Mouse (Mus musculus) myocyte (in vitro differentiated cells): ENCODE data around the gene Rpl26. TPM values are rescaled to one million over a fixed set of nuclear protein-coding genes. Genes with fewer than 3 reads are reported as not detected.
A peak's percentile ranks its signal among the peaks of the same experiment; 100 is the strongest.

Experiments
- H3K27me3 ChIP-seq: one replicate; pipeline ENCODE4 v1.6.1; 2011; ENCODE audit not compliant: control insufficient read depth, insufficient read depth, insufficient read length
- H3K36me3 ChIP-seq: one replicate; pipeline ENCODE4 v1.6.1; 2011; ENCODE audit not compliant: control insufficient read depth, insufficient read depth
- H3K4me2 ChIP-seq: one replicate; pipeline ENCODE4 v1.6.1; 2011; ENCODE audit warnings: low read depth, control low read depth
- H3K4me3 ChIP-seq: one replicate; pipeline ENCODE4 v1.5.1; 2011; ENCODE audit warnings: mild to moderate bottlenecking, control low read depth, moderate library complexity
- H3K79me2 ChIP-seq: one replicate; pipeline ENCODE4 v1.6.1; 2011; ENCODE audit not compliant: control insufficient read depth, insufficient read depth
- H3ac ChIP-seq: one replicate; pipeline ENCODE4 v1.6.1; 2011; ENCODE audit not compliant: control insufficient read depth, insufficient read length
- CEBPB ChIP-seq: IDR thresholded peaks from 2 replicates; pipeline ENCODE4 v1.6.1; 2011; ENCODE audit warnings: mild to moderate bottlenecking, moderate library complexity; ENCODE audit not compliant: poor library complexity, insufficient read depth, severe bottlenecking
- E2F4 ChIP-seq: IDR thresholded peaks from one replicate; pipeline ENCODE4 v1.6.1; 2011; ENCODE audit warnings: mild to moderate bottlenecking, control low read depth, moderate library complexity; ENCODE audit not compliant: insufficient read depth
- MAX ChIP-seq: IDR thresholded peaks from one replicate; pipeline ENCODE4 v1.6.1; 2011; ENCODE audit warnings: low read depth, mild to moderate bottlenecking, control low read depth
- MYOD1 ChIP-seq, 3 experiments: IDR thresholded peaks; one replicate each; pipeline ENCODE4 v1.6.1; 2011; ENCODE audit warnings: control low read depth in 2 of 3, low read depth in 2 of 3, mild to moderate bottlenecking in 2 of 3, moderate library complexity in 1 of 3; ENCODE audit not compliant: insufficient read length in 2 of 3, control insufficient read depth in 1 of 3
- MYOG ChIP-seq, 3 experiments: IDR thresholded peaks; one replicate each; pipeline ENCODE4 v1.6.1; 2011; ENCODE audit warnings: control low read depth in 2 of 3, low read depth in 2 of 3, mild to moderate bottlenecking in 2 of 3; ENCODE audit not compliant: insufficient read length in 2 of 3, control insufficient read depth in 1 of 3, insufficient read depth in 1 of 3
- POLR2A ChIP-seq: IDR thresholded peaks from one replicate; pipeline ENCODE4 v1.6.1; 2011; ENCODE audit warnings: low read depth, mild to moderate bottlenecking, control low read depth, moderate library complexity; ENCODE audit not compliant: insufficient read length
- POLR2AphosphoS2 ChIP-seq: IDR thresholded peaks from one replicate; pipeline ENCODE4 v1.6.1; 2011; ENCODE audit warnings: low read depth, control low read depth; ENCODE audit not compliant: insufficient read length
- REST ChIP-seq: IDR thresholded peaks from one replicate; pipeline ENCODE4 v1.6.1; 2011; ENCODE audit warnings: mild to moderate bottlenecking, control low read depth, moderate library complexity; ENCODE audit not compliant: insufficient read depth, insufficient read length
- SRF ChIP-seq: IDR thresholded peaks from one replicate; pipeline ENCODE4 v1.6.1; 2011; ENCODE audit warnings: low read depth; ENCODE audit not compliant: control insufficient read depth, insufficient read length
- TCF12 ChIP-seq: IDR thresholded peaks from one replicate; pipeline ENCODE4 v1.6.1; 2011; ENCODE audit warnings: mild to moderate bottlenecking, control low read depth; ENCODE audit not compliant: poor library complexity, insufficient read depth, severe bottlenecking
- TCF3 ChIP-seq: IDR thresholded peaks from one replicate; pipeline ENCODE4 v1.6.1; 2011; ENCODE audit warnings: low read depth, control low read depth; ENCODE audit not compliant: insufficient read length
- USF1 ChIP-seq: IDR thresholded peaks from one replicate; pipeline ENCODE4 v1.6.1; 2011; ENCODE audit warnings: low read depth, mild to moderate bottlenecking, control low read depth, moderate library complexity
- polyA plus RNA-seq: library from polyadenylated mRNA; unstranded; fragments of >200 nt; fragmentation: generic; extraction: Trizol; gene quantifications from one replicate; pipeline ENCODE4 v1.2.1, GENCODE M21; 2012; ENCODE audit warnings: missing spikeins

Rpl26 gene
- polyA plus RNA-seq, 1 experiment = 695 TPM

DNA sequence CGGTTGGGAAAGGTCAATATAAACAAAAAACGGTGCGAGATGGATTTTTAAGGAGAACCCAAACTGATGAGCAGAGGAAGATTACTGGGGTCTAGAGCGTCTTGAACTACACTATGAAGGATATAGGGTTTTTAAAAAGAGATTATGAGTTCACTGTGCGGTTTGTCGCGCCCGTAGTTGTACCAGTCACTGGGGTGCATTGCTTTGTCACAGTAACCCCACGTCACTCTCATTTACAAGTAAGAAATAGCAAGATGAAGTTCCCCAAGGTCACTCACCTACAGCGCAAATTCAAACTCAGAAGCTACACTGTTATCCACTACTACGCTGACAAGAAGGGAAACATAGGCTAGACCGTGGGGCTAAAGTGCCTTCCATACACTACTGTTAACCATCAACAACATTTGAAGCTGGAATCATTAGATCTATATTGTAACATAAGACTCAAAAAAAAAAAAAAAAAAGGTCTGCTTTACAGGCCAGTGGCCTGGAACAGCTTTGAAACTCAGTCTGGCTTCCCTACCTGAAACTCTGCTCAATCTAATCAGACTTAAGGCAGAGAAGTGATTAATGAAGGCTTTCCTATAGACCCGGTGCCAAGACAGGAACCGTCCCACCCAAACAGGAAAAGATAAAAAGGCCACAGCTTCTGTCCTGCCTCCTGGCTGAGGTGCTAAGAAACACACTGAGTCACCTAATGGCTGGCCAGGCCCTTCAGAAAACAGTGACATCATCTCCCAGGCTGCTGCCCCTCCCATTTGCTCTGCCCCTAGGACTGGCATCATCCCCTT is 47.6 kb upstream of the Rpl26 start:
- no peak overlapping the region for H3ac ChIP-seq
- H3K4me2 ChIP-seq = peak overlapping the region; percentile 92
- no peaks in the 10 kb centered on the region for H3K27me3 ChIP-seq
- peaks cover 36% of the 10 kb centered on the region for H3K79me2 ChIP-seq
- TF ChIP-seq MAX (no peak), POLR2A (peak; percentile 19)
- H3K36me3 ChIP-seq = no peaks in the 10 kb centered on the region
- peak overlapping the region; percentile 55 for H3K4me3 ChIP-seq

DNA sequence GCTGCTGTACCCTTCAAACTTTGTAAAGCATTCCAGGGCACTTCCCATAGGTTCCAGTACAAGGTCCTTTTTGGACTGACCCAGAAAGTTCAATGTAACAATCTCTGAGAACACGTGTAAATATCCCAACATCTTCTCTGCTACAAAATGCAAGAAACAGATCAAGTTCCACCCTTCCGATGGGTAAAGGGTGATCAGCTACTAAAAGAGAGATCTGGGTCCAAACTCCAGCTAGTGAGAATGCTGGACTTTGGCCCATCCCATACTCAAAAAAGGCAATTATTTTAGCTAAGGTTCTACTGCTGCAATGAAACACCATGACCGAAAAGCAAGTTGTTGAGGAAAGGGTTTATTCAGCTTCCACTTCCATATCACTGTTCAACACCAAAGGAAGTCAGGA is 46.8 kb upstream of the Rpl26 start:
- peak overlapping the region; percentile 92 for H3K4me2 ChIP-seq
- H3K27me3 ChIP-seq = no peaks in the 10 kb centered on the region
- H3ac ChIP-seq = no peak overlapping the region
- TF ChIP-seq SRF (no peak), E2F4 (no peak), USF1 (no peak), MAX (no peak), TCF12 (no peak), REST (no peak), POLR2A (no peak), MYOG (IDR thresholded peaks at IDR 0.05; ENCODE audit: control insufficient read depth in 1 of 3, insufficient read depth in 1 of 3, insufficient read length in 2 of 3, low read depth in 2 of 3) (no peak), CEBPB (no peak), POLR2AphosphoS2 (no peak), TCF3 (no peak), MYOD1 (IDR thresholded peaks at IDR 0.05; ENCODE audit: control insufficient read depth in 1 of 3, insufficient read length in 2 of 3, low read depth in 2 of 3) (no peak)
- H3K4me3 ChIP-seq = no peak overlapping the region
- no peaks in the 10 kb centered on the region for H3K36me3 ChIP-seq
- peaks cover 28% of the 10 kb centered on the region for H3K79me2 ChIP-seq

DNA sequence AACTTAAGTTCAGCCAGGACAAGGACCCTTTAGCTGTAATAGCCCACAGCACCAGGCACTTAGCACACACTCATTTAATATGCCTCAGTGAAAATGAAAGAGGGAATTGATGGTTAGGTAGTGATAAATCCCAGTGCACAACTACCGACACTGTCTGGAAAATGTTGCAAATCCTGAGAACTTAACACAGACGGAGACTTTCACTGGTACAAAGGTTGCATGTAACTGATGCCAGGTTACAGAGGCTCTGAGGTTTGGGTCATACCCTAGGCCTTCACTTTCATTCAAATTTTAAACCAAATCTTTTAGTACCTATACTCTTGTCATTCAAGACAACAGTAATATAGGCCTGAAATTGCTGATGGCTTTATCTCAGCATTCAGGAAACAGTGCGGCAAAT is 44.1 kb upstream of the Rpl26 start:
- no peaks in the 10 kb centered on the region for H3K27me3 ChIP-seq
- peaks cover under 1% of the 10 kb centered on the region for H3K79me2 ChIP-seq
- H3K4me2 ChIP-seq = no peak overlapping the region
- no peak overlapping the region for H3ac ChIP-seq
- H3K4me3 ChIP-seq = no peak overlapping the region
- no peaks in the 10 kb centered on the region for H3K36me3 ChIP-seq
- TF ChIP-seq SRF (no peak), CEBPB (no peak), E2F4 (no peak), TCF3 (no peak), TCF12 (no peak), POLR2AphosphoS2 (no peak), MYOD1 (IDR thresholded peaks at IDR 0.05; ENCODE audit: control insufficient read depth in 1 of 3, insufficient read length in 2 of 3, low read depth in 2 of 3) (no peak), REST (no peak), USF1 (no peak), POLR2A (no peak), MYOG (IDR thresholded peaks at IDR 0.05; ENCODE audit: control insufficient read depth in 1 of 3, insufficient read depth in 1 of 3, insufficient read length in 2 of 3, low read depth in 2 of 3) (no peak), MAX (no peak)

GRCm38 (mm10) chr11:68859943-68860593 is 41.3 kb upstream of the Rpl26 start:
- Histone ChIP-seq H3K27me3 (no peaks in the 10 kb centered on the region), H3K79me2 (no peaks in the 10 kb centered on the region), H3K4me3 (no peak overlapping the region), H3K36me3 (no peaks in the 10 kb centered on the region), H3ac (no peak overlapping the region), H3K4me2 (no peak overlapping the region)
- TF ChIP-seq TCF3 = no peak
- no peak for TF ChIP-seq MYOG (IDR thresholded peaks at IDR 0.05; ENCODE audit: control insufficient read depth in 1 of 3, insufficient read depth in 1 of 3, insufficient read length in 2 of 3, low read depth in 2 of 3)
- no peak for TF ChIP-seq E2F4
- no peak for TF ChIP-seq TCF12
- TF ChIP-seq MAX = no peak
- no peak for TF ChIP-seq SRF
- TF ChIP-seq POLR2AphosphoS2 = no peak
- TF ChIP-seq REST = no peak
- TF ChIP-seq USF1 = no peak
- no peak for TF ChIP-seq POLR2A
- no peak for TF ChIP-seq MYOD1 (IDR thresholded peaks at IDR 0.05; ENCODE audit: control insufficient read depth in 1 of 3, insufficient read length in 2 of 3, low read depth in 2 of 3)
- no peak for TF ChIP-seq CEBPB

DNA sequence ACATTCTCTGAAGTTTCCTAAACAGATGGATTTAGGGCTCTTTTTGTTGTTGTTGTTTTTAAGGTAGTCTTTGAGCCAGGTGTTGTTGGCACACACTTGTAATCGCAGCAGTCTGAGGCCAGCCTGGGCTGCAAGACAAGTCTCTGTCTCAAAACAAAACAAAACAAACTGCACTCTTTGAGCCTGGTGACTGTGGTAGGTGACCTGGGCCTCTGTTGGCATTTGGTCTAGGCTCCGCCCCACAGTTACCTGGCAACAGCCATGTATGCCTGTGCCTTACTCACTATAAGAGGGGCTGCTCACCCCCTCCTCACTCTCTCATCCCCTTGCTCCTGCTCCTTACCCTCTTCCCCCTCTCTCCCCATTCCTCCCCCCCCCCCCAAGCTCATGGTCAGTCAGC is 39.1 kb upstream of the Rpl26 start:
- H3K36me3 ChIP-seq = no peaks in the 10 kb centered on the region

More for the DNA sequence above, 39.1 kb upstream of the Rpl26 start:
- Histone ChIP-seq H3K4me2 (no peak overlapping the region), H3K79me2 (no peaks in the 10 kb centered on the region), H3K4me3 (no peak overlapping the region), H3ac (no peak overlapping the region), H3K27me3 (no peaks in the 10 kb centered on the region)
- TF ChIP-seq MYOD1 (IDR thresholded peaks at IDR 0.05; ENCODE audit: control insufficient read depth in 1 of 3, insufficient read length in 2 of 3, low read depth in 2 of 3) (no peak), MYOG (IDR thresholded peaks at IDR 0.05; ENCODE audit: control insufficient read depth in 1 of 3, insufficient read depth in 1 of 3, insufficient read length in 2 of 3, low read depth in 2 of 3) (no peak), CEBPB (no peak), POLR2AphosphoS2 (no peak), E2F4 (no peak), MAX (no peak), TCF3 (no peak), SRF (no peak), REST (no peak), TCF12 (no peak), POLR2A (no peak), USF1 (no peak)
